Mouse (Mus musculus): Measurements from ENCODE around the gene Abtb1. TPM values are rescaled to one million over a fixed set of nuclear protein-coding genes. Genes with fewer than 3 reads are reported as not detected.

Gene Abtb1
- total and polyA plus RNA-seq, 2 experiments from 2014 or later: 31.5 to 78.9 TPM

DNA sequence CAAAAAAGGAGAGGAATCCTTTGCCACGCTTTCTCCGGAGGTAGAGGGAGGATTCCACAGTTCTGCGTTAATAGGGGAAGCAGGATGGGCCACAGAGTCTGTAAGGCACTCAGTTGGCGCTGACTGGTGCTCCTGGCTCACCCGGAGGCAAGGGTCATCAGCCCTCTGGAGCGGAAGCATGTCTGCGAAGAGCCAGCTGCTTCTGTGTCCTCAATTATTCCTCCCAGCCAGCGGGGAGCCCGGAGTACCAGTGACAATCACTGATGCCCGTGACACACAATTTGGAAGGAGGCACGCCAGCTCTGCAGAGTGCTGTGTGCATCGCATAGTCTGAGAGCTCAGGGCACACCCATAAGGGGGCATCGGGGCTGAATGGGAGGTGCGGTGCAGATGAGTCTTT, 54.3 kb downstream of the Abtb1 start:
- WGBS: 20% methylated on average over 14 of the region's 14 CpGs
- Histone ChIP-seq H3K4me2 (ENCODE audit: low read depth, low read length) (peak overlapping the region; percentile 21), H3K4me3 (ENCODE audit: low read length) (no peak overlapping the region), H3K9me3 (ENCODE audit: low read length) (no peaks in the 10 kb centered on the region), H3K27me3 (ENCODE audit: insufficient read depth, low read length) (no peaks in the 10 kb centered on the region), H3K27ac (peak overlapping the region; percentile 38; the same call in 1 of the 2 replicates), H3K4me1 (ENCODE audit: insufficient read depth, low read length) (peaks cover 31% of the 10 kb centered on the region), H3K9ac (replicated peaks; ENCODE audit: low read length) (no peak overlapping the region), H3K36me3 (ENCODE audit: insufficient read depth, low read length) (no peaks in the 10 kb centered on the region)
- ATAC-seq: peak; percentile 49; the same call in 1 of the 2 replicates
- no peak for TF ChIP-seq CTCF (IDR thresholded peaks at IDR 0.05; ENCODE audit: low read depth)
- peak; percentile 72 for DNase-seq (ENCODE audit: low spot score)

DNA sequence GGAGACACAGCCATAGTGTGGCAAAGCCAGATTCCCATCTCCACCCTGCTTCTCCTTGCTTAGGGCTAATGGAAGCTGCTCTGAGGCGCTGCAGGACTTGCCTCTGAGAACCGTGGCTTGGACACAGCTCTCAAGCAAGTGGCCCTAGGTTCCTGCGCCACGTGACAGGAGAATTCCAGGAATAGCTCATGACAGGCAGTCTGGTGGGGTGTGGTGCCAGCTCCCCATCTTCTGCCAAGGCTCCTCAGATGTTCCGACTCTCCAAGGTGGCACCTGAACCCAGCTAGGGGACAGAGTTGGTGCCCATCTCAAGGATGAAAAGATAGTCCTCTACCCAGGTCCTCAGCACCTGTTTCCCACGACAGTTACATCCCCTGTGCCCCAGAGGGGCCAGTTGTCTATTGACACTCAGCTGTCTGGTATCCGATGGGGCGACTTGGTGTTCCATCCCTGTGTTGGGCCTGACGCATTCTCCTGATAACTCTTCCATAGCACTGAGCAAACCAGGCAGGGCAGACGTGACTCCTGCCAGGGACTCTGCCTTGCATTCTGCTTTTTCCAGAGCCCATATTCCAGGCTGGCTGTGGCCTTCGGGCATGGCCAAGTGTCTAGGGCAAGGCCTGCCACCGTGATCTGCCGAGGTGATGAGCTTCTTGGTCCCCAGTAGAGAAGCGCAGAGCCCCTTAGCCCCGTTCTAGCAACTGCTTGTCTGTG, 54.9 kb downstream of the Abtb1 start:
- H3K27ac ChIP-seq: peak overlapping the region; percentile 38; the same call in 1 of the 2 replicates
- H3K9me3 ChIP-seq (ENCODE audit: low read length): no peaks in the 10 kb centered on the region
- H3K4me2 ChIP-seq (ENCODE audit: low read depth, low read length): no peak overlapping the region
- H3K36me3 ChIP-seq (ENCODE audit: insufficient read depth, low read length): no peaks in the 10 kb centered on the region
- TF ChIP-seq CTCF (IDR thresholded peaks at IDR 0.05; ENCODE audit: low read depth): no peak
- no peaks in the 10 kb centered on the region for H3K27me3 ChIP-seq (ENCODE audit: insufficient read depth, low read length)
- H3K4me3 ChIP-seq (ENCODE audit: low read length): no peak overlapping the region
- ATAC-seq: no peak
- H3K4me1 ChIP-seq (ENCODE audit: insufficient read depth, low read length): peaks cover 30% of the 10 kb centered on the region
- WGBS: 79% methylated on average over 15 of the region's 15 CpGs
- H3K9ac ChIP-seq (replicated peaks; ENCODE audit: low read length): no peak overlapping the region
- DNase-seq (ENCODE audit: low spot score): no peak

Other genes with a start within 250 kb of the Abtb1 start
- gene Kbtbd12, start 204.0 kb downstream of the Abtb1 start, total RNA-seq (2014; rRNA removed): 0.68 TPM in 1 of 2 replicates, not detected in the other
- 0.34 and 0.45 TPM in 2 replicates for gene Kbtbd12, start 204.0 kb downstream of the Abtb1 start, polyA plus RNA-seq (2015; fragmentation: Nextera tagmentation; extraction: Ambion mirVana)
- gene Mgll, start 117.6 kb downstream of the Abtb1 start, total RNA-seq (2014; rRNA removed): 105 and 126 TPM in 2 replicates
- gene Mgll, start 117.6 kb downstream of the Abtb1 start, polyA plus RNA-seq (2015; fragmentation: Nextera tagmentation; extraction: Ambion mirVana): 148 and 158 TPM in 2 replicates
- 1,247 and 1,290 TPM in 2 replicates for gene Podxl2, start 33.1 kb upstream of the Abtb1 start, total RNA-seq (2014; rRNA removed)
- 675 and 695 TPM in 2 replicates for gene Podxl2, start 33.1 kb upstream of the Abtb1 start, polyA plus RNA-seq (2015; fragmentation: Nextera tagmentation; extraction: Ambion mirVana)
- 35.3 and 37.0 TPM in 2 replicates for gene Mcm2, start 56.8 kb upstream of the Abtb1 start, total RNA-seq (2014; rRNA removed)
- 21.7 and 23.3 TPM in 2 replicates for gene Mcm2, start 56.8 kb upstream of the Abtb1 start, polyA plus RNA-seq (2015; fragmentation: Nextera tagmentation; extraction: Ambion mirVana)
- 55.2 and 88.4 TPM in 2 replicates for gene Tpra1, start 60.3 kb upstream of the Abtb1 start, total RNA-seq (2014; rRNA removed)
- 49.4 and 56.0 TPM in 2 replicates for gene Tpra1, start 60.3 kb upstream of the Abtb1 start, polyA plus RNA-seq (2015; fragmentation: Nextera tagmentation; extraction: Ambion mirVana)